Mouse (Mus musculus) heart, postnatal 4 days (tissue): ENCODE data around the gene Slc13a2. TPM values are rescaled to one million over a fixed set of nuclear protein-coding genes. Genes with fewer than 3 reads are reported as not detected.
A peak's percentile ranks its signal among the peaks of the same experiment; 100 is the strongest.

Source experiments
- DNase-seq: peaks from one replicate; pipeline ENCODE4 v3.0.0; 2021
- total RNA-seq, 2 experiments: library from RNA; stranded (reverse); gene quantifications; 2 replicates each; pipeline ENCODE4 v1.2.3; 2021

Slc13a2 gene
- total RNA-seq, 2 experiments from 2014 or later, result not detected

- no peak for DNase-seq
Observed at GRCm38 (mm10) chr11:78386508-78387043, 35.4 kb downstream of the Slc13a2 start, which contains the start of gene Foxn1. Gene Foxn1 (minus strand): TSS chr11:78386558.

GRCm38 (mm10) chr11:78385776-78386175 is 36.2 kb downstream of the Slc13a2 start:
- no peak for DNase-seq

GRCm38 (mm10) chr11:78382701-78383100 is 39.3 kb downstream of the Slc13a2 start:
- no peak for DNase-seq

- DNase-seq, result no peak
Observed at GRCm38 (mm10) chr11:78382286-78382685, 39.7 kb downstream of the Slc13a2 start.

- no peak for DNase-seq
Observed at GRCm38 (mm10) chr11:78380996-78381395, 41.0 kb downstream of the Slc13a2 start.

- no peak for DNase-seq
Observed at GRCm38 (mm10) chr11:78380351-78380750, 41.7 kb downstream of the Slc13a2 start.

- no peak for DNase-seq
Observed at GRCm38 (mm10) chr11:78377549-78378159, 44.4 kb downstream of the Slc13a2 start.

- DNase-seq, result no peak
Observed at GRCm38 (mm10) chr11:78374147-78374546, 47.9 kb downstream of the Slc13a2 start.

- peak; percentile 33 for DNase-seq
Observed at GRCm38 (mm10) chr11:78372610-78373009, 49.4 kb downstream of the Slc13a2 start.

- DNase-seq, result no peak
Observed at GRCm38 (mm10) chr11:78372166-78372565, 49.9 kb downstream of the Slc13a2 start.

GRCm38 (mm10) chr11:78371711-78372110 is 50.3 kb downstream of the Slc13a2 start:
- DNase-seq, result no peak

GRCm38 (mm10) chr11:78370389-78370788 is 51.6 kb downstream of the Slc13a2 start:
- no peak for DNase-seq

- DNase-seq, result no peak
Observed at GRCm38 (mm10) chr11:78367456-78368225, 54.4 kb downstream of the Slc13a2 start.

- DNase-seq, result no peak
Observed at GRCm38 (mm10) chr11:78364103-78364502, 57.9 kb downstream of the Slc13a2 start.

- no peak for DNase-seq
Observed at GRCm38 (mm10) chr11:78363309-78364007, 58.6 kb downstream of the Slc13a2 start.

- DNase-seq, result no peak
Observed at GRCm38 (mm10) chr11:78360789-78361131, 61.3 kb downstream of the Slc13a2 start.

GRCm38 (mm10) chr11:78360125-78360788 is 61.8 kb downstream of the Slc13a2 start:
- DNase-seq, result peak; percentile 81

GRCm38 (mm10) chr11:78358330-78359007 is 63.5 kb downstream of the Slc13a2 start:
- no peak for DNase-seq

GRCm38 (mm10) chr11:78355471-78356238 is 66.4 kb downstream of the Slc13a2 start:
- peak; percentile 71 for DNase-seq

- DNase-seq, result no peak
Observed at GRCm38 (mm10) chr11:78354905-78355304, 67.1 kb downstream of the Slc13a2 start.

GRCm38 (mm10) chr11:78353081-78353480 is 68.9 kb downstream of the Slc13a2 start:
- DNase-seq, result no peak
